Mouse (Mus musculus) liver, embryonic 15.5 days (tissue): ENCODE data around the gene Rnf144a. TPM values are rescaled to one million over a fixed set of nuclear protein-coding genes. Genes with fewer than 3 reads are reported as not detected.

ENCODE experiments used
- ATAC-seq: fragments of 200-750 bp; cut with Nextera tagmentation; 2 replicates; pipeline ENCODE4 v1.8.0; 2017; ENCODE audit warnings: moderate number of reproducible peaks, mild to moderate bottlenecking, moderate library complexity; ENCODE audit not compliant: insufficient read depth
- H3K27ac ChIP-seq: fragments of 300-500 bp; sonication (generic); replicated peaks from 2 replicates; pipeline ENCODE4 v1.5.1; 2015; ENCODE audit warnings: mild to moderate bottlenecking, inconsistent platforms
- H3K27me3 ChIP-seq: fragments of 300-500 bp; sonication (generic); 2 replicates; pipeline ENCODE4 v1.6.1; 2015; ENCODE audit warnings: mild to moderate bottlenecking, inconsistent platforms
- H3K36me3 ChIP-seq: fragments of 300-500 bp; sonication (generic); replicated peaks from 2 replicates; pipeline ENCODE4 v1.6.1; 2015; ENCODE audit warnings: moderate library complexity, mild to moderate bottlenecking, inconsistent platforms
- H3K4me1 ChIP-seq: fragments of 300-500 bp; sonication (generic); replicated peaks from 2 replicates; pipeline ENCODE4 v1.6.1; 2015; ENCODE audit warnings: inconsistent platforms
- H3K4me2 ChIP-seq: fragments of 300-500 bp; sonication (generic); 2 replicates; pipeline ENCODE4 v1.6.1; 2015; ENCODE audit warnings: moderate library complexity, mild to moderate bottlenecking, inconsistent platforms
- H3K4me3 ChIP-seq: fragments of 300-500 bp; sonication (generic); replicated peaks from 2 replicates; pipeline ENCODE4 v1.5.1; 2015; ENCODE audit warnings: mild to moderate bottlenecking, inconsistent platforms
- H3K9ac ChIP-seq: fragments of 300-500 bp; sonication (generic); 2 replicates; pipeline ENCODE4 v1.6.1; 2015; ENCODE audit warnings: moderate library complexity, mild to moderate bottlenecking, inconsistent platforms
- H3K9me3 ChIP-seq: fragments of 300-500 bp; sonication (generic); replicated peaks from 2 replicates; pipeline ENCODE4 v1.6.1; 2016; ENCODE audit warnings: inconsistent platforms
- WGBS: fragments of 180-500 bp; shearing (Covaris S2); methylation state at CpG from one replicate; pipeline ENCODE4 v1.1.7; 2015; ENCODE audit warnings: mixed read lengths; ENCODE audit not compliant: insufficient replicate concordance; 5-methylcytosine and 5-hydroxymethylcytosine counted together
- polyA plus RNA-seq: library from polyadenylated mRNA; unstranded; fragments of >200 nt; fragmentation: Nextera tagmentation; extraction: Ambion mirVana; gene quantifications from 2 replicates; pipeline ENCODE4 v1.2.1, GENCODE M21; 2015

The Rnf144a gene
- polyA plus RNA-seq, 1 experiment from 2014 or later = 3.6 TPM

- Histone ChIP-seq H3K27me3 (no peaks in the 10 kb centered on the region), H3K9me3 (no peaks in the 10 kb centered on the region), H3K36me3 (no peaks in the 10 kb centered on the region), H3K4me2 (no peak overlapping the region), H3K27ac (no peak overlapping the region), H3K4me3 (no peak overlapping the region), H3K4me1 (no peaks in the 10 kb centered on the region), H3K9ac (no peak overlapping the region)
- no peak for ATAC-seq
- WGBS = 44% methylated on average over 4 of the region's 4 CpGs
These were observed 48.7 kb downstream of the Rnf144a start for GRCm38 (mm10) chr12:26366372-26366771.

DNA sequence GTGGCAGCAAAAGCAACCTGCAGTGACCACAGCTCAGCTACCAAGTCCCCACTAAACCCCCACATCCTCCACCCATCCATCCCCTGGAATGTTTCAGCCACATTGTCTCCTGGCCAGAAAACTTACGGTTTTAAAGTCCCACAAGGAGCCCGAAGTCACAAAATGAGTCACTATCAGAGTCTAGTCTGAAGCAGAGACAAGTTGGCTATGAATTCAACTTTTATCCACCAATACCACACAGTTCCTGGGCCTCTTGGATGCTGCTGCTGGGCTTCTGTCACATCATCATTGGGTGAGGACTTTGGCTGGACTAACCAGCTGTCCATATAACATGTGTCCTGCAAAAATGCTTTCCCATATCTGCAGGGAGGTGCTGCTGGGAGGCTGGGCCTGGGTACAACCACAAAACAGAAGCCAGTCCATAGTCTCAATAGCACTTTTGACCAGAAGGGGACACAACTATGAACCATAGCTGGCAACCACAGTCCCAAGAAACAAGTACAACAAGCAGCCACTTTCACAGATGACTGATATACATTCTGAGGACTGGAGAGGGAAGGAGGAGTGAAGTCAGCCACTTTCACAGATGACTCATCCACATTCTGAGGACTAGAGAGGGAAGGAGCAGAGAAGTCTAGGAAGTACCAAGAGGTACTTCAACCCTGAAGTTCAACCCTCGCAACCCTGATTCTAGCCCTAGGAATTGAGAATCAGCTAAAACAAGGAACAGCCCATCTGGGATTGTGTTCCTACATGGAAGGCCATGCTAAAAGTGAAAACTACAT, 49.3 kb downstream of the Rnf144a start:
- no peaks in the 10 kb centered on the region for H3K27me3 ChIP-seq
- H3K4me2 ChIP-seq = no peak overlapping the region
- H3K36me3 ChIP-seq = no peaks in the 10 kb centered on the region
- no peak overlapping the region for H3K27ac ChIP-seq
- H3K4me3 ChIP-seq = no peak overlapping the region
- H3K9me3 ChIP-seq = no peaks in the 10 kb centered on the region
- no peak for ATAC-seq
- H3K4me1 ChIP-seq = no peaks in the 10 kb centered on the region
- H3K9ac ChIP-seq = no peak overlapping the region
- WGBS = 62% methylated on average over 3 of the region's 3 CpGs

- no peak overlapping the region for H3K4me2 ChIP-seq
- no peaks in the 10 kb centered on the region for H3K4me1 ChIP-seq
- no peak for ATAC-seq
- no peak overlapping the region for H3K4me3 ChIP-seq
- no peaks in the 10 kb centered on the region for H3K9me3 ChIP-seq
- no peak overlapping the region for H3K27ac ChIP-seq
- no peaks in the 10 kb centered on the region for H3K27me3 ChIP-seq
- 60% methylated on average over 5 of the region's 5 CpGs for WGBS
- no peaks in the 10 kb centered on the region for H3K36me3 ChIP-seq
- no peak overlapping the region for H3K9ac ChIP-seq
These were observed 50.2 kb downstream of the Rnf144a start for GRCm38 (mm10) chr12:26364822-26365221.

DNA sequence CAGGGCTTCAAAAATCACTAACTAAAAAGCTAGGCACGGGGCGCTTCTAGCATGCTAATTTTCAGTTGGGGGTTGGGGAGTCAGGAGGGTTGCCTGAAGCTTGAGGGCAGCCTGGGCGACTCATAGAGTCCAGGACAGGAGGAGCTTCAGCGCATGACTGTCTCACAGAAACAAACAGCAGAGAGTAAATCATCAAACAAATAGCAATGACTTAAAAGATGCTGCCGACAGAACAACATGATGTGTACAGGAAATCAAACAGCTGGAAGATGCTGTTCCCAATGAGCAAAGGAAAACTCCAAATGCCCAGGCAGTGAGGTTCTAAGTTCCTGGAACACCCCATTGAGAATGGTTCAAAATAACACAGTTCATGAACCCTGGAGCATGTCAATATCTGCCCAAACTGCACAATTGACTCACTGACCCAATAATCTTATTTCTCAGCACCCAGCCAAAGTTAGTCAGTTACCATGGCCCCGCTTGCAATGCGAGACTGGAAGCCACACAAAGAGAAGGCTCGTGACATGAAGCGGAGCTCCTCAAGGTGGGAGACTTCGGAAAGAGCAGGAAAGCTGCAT, 54.0 kb downstream of the Rnf144a start:
- ATAC-seq = no peak
- H3K27ac ChIP-seq = no peak overlapping the region

DNA sequence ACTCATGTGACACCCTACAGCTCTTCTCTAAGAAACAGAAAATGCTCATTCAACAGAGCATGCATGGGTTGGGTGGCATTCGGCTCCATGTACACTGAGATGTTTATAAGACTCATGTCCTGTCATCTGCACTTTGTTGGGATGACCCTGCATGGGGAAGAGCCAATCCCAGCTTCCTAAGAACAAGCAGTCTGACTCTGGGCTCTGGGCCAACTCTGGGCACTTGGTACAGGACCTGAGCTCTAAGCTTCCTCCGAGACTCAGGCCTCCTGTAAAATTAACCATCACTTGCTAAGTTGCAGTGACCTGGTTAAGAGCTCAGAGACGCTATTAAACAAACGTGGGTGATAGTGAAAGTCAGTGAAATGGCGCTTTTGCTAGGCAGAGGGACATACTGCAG, 55.2 kb downstream of the Rnf144a start:
- 69% methylated on average over 5 of the region's 5 CpGs for WGBS
- no peak overlapping the region for H3K4me3 ChIP-seq

More for the DNA sequence above, 54.0 kb downstream of the Rnf144a start:
- H3K4me2 ChIP-seq = no peak overlapping the region
- H3K36me3 ChIP-seq = no peaks in the 10 kb centered on the region
- no peaks in the 10 kb centered on the region for H3K9me3 ChIP-seq
- no peak overlapping the region for H3K9ac ChIP-seq
- WGBS = 70% methylated on average over 10 of the region's 10 CpGs
- H3K4me1 ChIP-seq = no peaks in the 10 kb centered on the region
- no peak overlapping the region for H3K4me3 ChIP-seq
- H3K27me3 ChIP-seq = no peaks in the 10 kb centered on the region

GRCm38 (mm10) chr12:26359241-26359640, 55.8 kb downstream of the Rnf144a start:
- H3K4me3 ChIP-seq = no peak overlapping the region
- 69% methylated on average over 2 of the region's 2 CpGs for WGBS

More for the DNA sequence above, 55.2 kb downstream of the Rnf144a start:
- H3K27me3 ChIP-seq = no peaks in the 10 kb centered on the region
- no peaks in the 10 kb centered on the region for H3K36me3 ChIP-seq
- H3K4me1 ChIP-seq = no peaks in the 10 kb centered on the region
- H3K4me2 ChIP-seq = no peak overlapping the region
- ATAC-seq = no peak
- H3K27ac ChIP-seq = no peak overlapping the region
- no peaks in the 10 kb centered on the region for H3K9me3 ChIP-seq
- H3K9ac ChIP-seq = no peak overlapping the region

GRCm38 (mm10) chr12:26357246-26357645, 57.8 kb downstream of the Rnf144a start:
- ATAC-seq = no peak
- Histone ChIP-seq H3K36me3 (no peaks in the 10 kb centered on the region), H3K4me1 (no peaks in the 10 kb centered on the region), H3K9me3 (no peaks in the 10 kb centered on the region), H3K9ac (no peak overlapping the region), H3K4me3 (no peak overlapping the region), H3K27ac (no peak overlapping the region), H3K4me2 (no peak overlapping the region), H3K27me3 (no peaks in the 10 kb centered on the region)
- WGBS = 63% methylated on average over 4 of the region's 4 CpGs

More at GRCm38 (mm10) chr12:26359241-26359640, 55.8 kb downstream of the Rnf144a start:
- H3K4me2 ChIP-seq = no peak overlapping the region
- no peaks in the 10 kb centered on the region for H3K36me3 ChIP-seq
- H3K9ac ChIP-seq = no peak overlapping the region
- H3K27ac ChIP-seq = no peak overlapping the region
- H3K27me3 ChIP-seq = no peaks in the 10 kb centered on the region
- no peaks in the 10 kb centered on the region for H3K9me3 ChIP-seq
- no peaks in the 10 kb centered on the region for H3K4me1 ChIP-seq
- ATAC-seq = no peak

DNA sequence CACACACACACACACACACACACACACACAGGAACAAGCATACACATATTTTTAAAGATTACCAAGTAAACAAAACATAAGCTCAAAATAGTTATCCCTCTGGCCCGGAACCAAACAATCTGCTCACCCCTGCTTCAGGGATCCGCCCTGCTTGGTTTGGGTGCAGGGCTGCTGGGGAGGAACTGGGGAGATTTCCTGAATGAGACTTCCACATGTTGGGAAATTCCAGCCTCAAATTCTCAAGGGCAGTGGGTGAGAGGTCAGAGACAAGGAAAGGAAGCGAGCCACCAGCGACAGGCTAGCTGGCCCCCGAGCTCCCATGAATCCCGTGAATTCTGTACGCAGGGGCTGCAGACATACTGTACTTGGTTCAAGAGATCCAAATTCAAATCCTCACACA, 58.9 kb downstream of the Rnf144a start:
- Histone ChIP-seq H3K4me1 (no peaks in the 10 kb centered on the region), H3K4me3 (no peak overlapping the region), H3K27ac (no peak overlapping the region), H3K36me3 (no peaks in the 10 kb centered on the region), H3K9ac (no peak overlapping the region), H3K27me3 (no peaks in the 10 kb centered on the region), H3K9me3 (no peaks in the 10 kb centered on the region), H3K4me2 (no peak overlapping the region)
- 63% methylated on average over 7 of the region's 7 CpGs for WGBS
- no peak for ATAC-seq

- WGBS = 65% methylated on average over 3 of the region's 3 CpGs
- Histone ChIP-seq H3K27me3 (no peaks in the 10 kb centered on the region), H3K9me3 (no peaks in the 10 kb centered on the region), H3K27ac (no peak overlapping the region), H3K36me3 (no peaks in the 10 kb centered on the region), H3K4me1 (no peaks in the 10 kb centered on the region), H3K9ac (no peak overlapping the region), H3K4me3 (no peak overlapping the region), H3K4me2 (no peak overlapping the region)
- no peak for ATAC-seq
These were observed 63.7 kb downstream of the Rnf144a start for GRCm38 (mm10) chr12:26351321-26351720.

GRCm38 (mm10) chr12:26344408-26344807, 70.6 kb downstream of the Rnf144a start:
- no peak overlapping the region for H3K4me2 ChIP-seq
- H3K27ac ChIP-seq = no peak overlapping the region
- H3K9ac ChIP-seq = no peak overlapping the region
- no peaks in the 10 kb centered on the region for H3K36me3 ChIP-seq
- H3K4me3 ChIP-seq = no peak overlapping the region
- no peaks in the 10 kb centered on the region for H3K27me3 ChIP-seq
- no peak for ATAC-seq
- no peaks in the 10 kb centered on the region for H3K4me1 ChIP-seq
- WGBS = 61% methylated on average over 5 of the region's 5 CpGs
- no peaks in the 10 kb centered on the region for H3K9me3 ChIP-seq

DNA sequence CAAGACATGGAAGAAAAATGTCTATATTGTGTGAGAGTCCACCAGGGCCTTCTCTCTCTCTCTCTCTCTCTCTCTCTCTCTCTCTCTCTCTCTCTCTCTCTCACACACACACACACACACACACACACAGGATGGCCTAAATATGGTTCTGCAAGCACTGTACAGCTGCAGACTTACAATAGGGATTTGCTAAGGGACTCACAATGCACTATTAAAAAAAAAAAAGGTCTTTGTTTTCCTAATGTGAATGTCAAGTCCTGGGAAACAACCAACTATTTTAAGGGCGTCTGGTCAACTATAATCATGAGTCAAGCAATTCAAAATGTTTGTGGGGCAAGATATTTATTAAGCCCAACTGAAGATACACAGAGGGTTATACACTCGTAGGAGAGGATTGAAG, 71.9 kb downstream of the Rnf144a start:
- Histone ChIP-seq H3K36me3 (no peaks in the 10 kb centered on the region), H3K27ac (no peak overlapping the region), H3K4me3 (no peak overlapping the region), H3K27me3 (no peaks in the 10 kb centered on the region), H3K9me3 (no peaks in the 10 kb centered on the region), H3K4me1 (no peaks in the 10 kb centered on the region), H3K4me2 (no peak overlapping the region), H3K9ac (no peak overlapping the region)
- no peak for ATAC-seq
- 39% methylated on average over 2 of the region's 2 CpGs for WGBS
